Mouse (Mus musculus) heart, embryonic 14.5 days (tissue): ENCODE measurements around the gene Zfp263. TPM values are rescaled to one million over a fixed set of nuclear protein-coding genes. Genes with fewer than 3 reads are reported as not detected.

Experiments used
- ATAC-seq: fragments of 200-750 bp; cut with Nextera tagmentation; 2 replicates; pipeline ENCODE4 v1.8.0; 2017; ENCODE audit warnings: low read depth, moderate TSS enrichment; ENCODE audit not compliant: insufficient number of reproducible peaks, insufficient read depth, low FRiP score
- H3K27ac ChIP-seq, 2 experiments: fragments of 200-500 bp in 1 of 2; fragments of 300-500 bp in 1 of 2; sonication (generic) in 1 of 2; replicated peaks in 1 of 2; 2 replicates each; pipeline ENCODE4 v1.5.1; 2012 to 2014; ENCODE audit warnings: low read depth in 2 of 2, low read length in 2 of 2, control low read depth in 1 of 2, mild to moderate bottlenecking in 1 of 2, mixed read lengths in 1 of 2; ENCODE audit not compliant: control insufficient read depth in 1 of 2, insufficient read depth in 1 of 2
- H3K27me3 ChIP-seq: fragments of 300-500 bp; sonication (generic); 2 replicates; pipeline ENCODE4 v1.6.1; 2014; ENCODE audit warnings: mild to moderate bottlenecking, low read length, control low read depth; ENCODE audit not compliant: control insufficient read depth, insufficient read depth
- H3K36me3 ChIP-seq: fragments of 300-500 bp; sonication (generic); 2 replicates; pipeline ENCODE4 v1.6.1; 2014; ENCODE audit warnings: mild to moderate bottlenecking, control low read depth, low read length, mixed read lengths; ENCODE audit not compliant: control insufficient read depth, insufficient read depth
- H3K4me1 ChIP-seq, 2 experiments: fragments of 200-500 bp in 1 of 2; fragments of 300-500 bp in 1 of 2; sonication (generic) in 1 of 2; 2 replicates each; pipeline ENCODE4 v1.6.1; 2012 to 2014; ENCODE audit warnings: low read length in 2 of 2, control low read depth in 1 of 2, mixed read lengths in 1 of 2; ENCODE audit not compliant: control insufficient read depth in 2 of 2, insufficient read depth in 2 of 2
- H3K4me2 ChIP-seq: fragments of 300-500 bp; sonication (generic); 2 replicates; pipeline ENCODE4 v1.6.1; 2014; ENCODE audit warnings: mild to moderate bottlenecking, low read length
- H3K4me3 ChIP-seq, 2 experiments: fragments of 200-500 bp in 1 of 2; fragments of 300-500 bp in 1 of 2; sonication (generic) in 1 of 2; 2 replicates each; pipeline ENCODE4 v1.5.1; 2012 to 2014; ENCODE audit warnings: low read length in 2 of 2, mild to moderate bottlenecking in 2 of 2, control low read depth in 1 of 2, low read depth in 1 of 2, moderate library complexity in 1 of 2; ENCODE audit not compliant: control insufficient read depth in 1 of 2, insufficient read depth in 1 of 2
- H3K9ac ChIP-seq: fragments of 300-500 bp; sonication (generic); 2 replicates; pipeline ENCODE4 v1.6.1; 2014; ENCODE audit warnings: mild to moderate bottlenecking, low read length
- H3K9me3 ChIP-seq: fragments of 300-500 bp; sonication (generic); 2 replicates; pipeline ENCODE4 v1.6.1; 2016; ENCODE audit warnings: low read length, control low read depth; ENCODE audit not compliant: control insufficient read depth
- WGBS: fragments of 180-500 bp; shearing (Covaris S2); extraction: QIAGEN DNeasy Blood & Tissue Kit; methylation state at CpG from one replicate; pipeline ENCODE4 v1.1.7; 2014; 5-methylcytosine and 5-hydroxymethylcytosine counted together
- polyA plus RNA-seq: library from polyadenylated mRNA; unstranded; fragments of >200 nt; fragmentation: Nextera tagmentation; extraction: Ambion mirVana; gene quantifications from 2 replicates; pipeline ENCODE4 v1.2.1, GENCODE M21; 2014

Zfp263 gene
- polyA plus RNA-seq, 1 experiment from 2014 or later = 21.9 TPM

- no peak overlapping the region for H3K4me2 ChIP-seq
- H3K9ac ChIP-seq = no peak overlapping the region
- no peak for ATAC-seq
- no peak overlapping the region for H3K27ac ChIP-seq
- no peaks in the 10 kb centered on the region for H3K36me3 ChIP-seq
- no peaks in the 10 kb centered on the region for H3K4me1 ChIP-seq
- H3K4me3 ChIP-seq = no peak overlapping the region
- H3K27me3 ChIP-seq = no peaks in the 10 kb centered on the region
- no peaks in the 10 kb centered on the region for H3K9me3 ChIP-seq
- 70% methylated on average over 6 of the region's 6 CpGs for WGBS
These were observed 15.7 kb upstream of the Zfp263 start for GRCm38 (mm10) chr16:3727980-3728720.

- no peak for ATAC-seq
- H3K9me3 ChIP-seq = no peaks in the 10 kb centered on the region
These were observed 11.3 kb upstream of the Zfp263 start for GRCm38 (mm10) chr16:3732612-3733011.

GRCm38 (mm10) chr16:3733198-3733732, 10.6 kb upstream of the Zfp263 start:
- no peaks in the 10 kb centered on the region for H3K4me1 ChIP-seq
- WGBS = 81% methylated on average over 1 of the region's 1 CpGs
- no peak overlapping the region for H3K4me3 ChIP-seq
- no peaks in the 10 kb centered on the region for H3K27me3 ChIP-seq
- no peaks in the 10 kb centered on the region for H3K36me3 ChIP-seq
- H3K27ac ChIP-seq = no peak overlapping the region
- no peak overlapping the region for H3K4me2 ChIP-seq
- no peak overlapping the region for H3K9ac ChIP-seq
- ATAC-seq = no peak
- H3K9me3 ChIP-seq = no peaks in the 10 kb centered on the region

More at GRCm38 (mm10) chr16:3732612-3733011, 11.3 kb upstream of the Zfp263 start:
- no peak overlapping the region for H3K27ac ChIP-seq
- no peaks in the 10 kb centered on the region for H3K4me1 ChIP-seq
- WGBS = 80% methylated on average over 4 of the region's 4 CpGs
- no peaks in the 10 kb centered on the region for H3K36me3 ChIP-seq
- no peak overlapping the region for H3K4me3 ChIP-seq
- H3K9ac ChIP-seq = no peak overlapping the region
- H3K4me2 ChIP-seq = no peak overlapping the region
- H3K27me3 ChIP-seq = no peaks in the 10 kb centered on the region

- H3K36me3 ChIP-seq = peaks cover 19% of the 10 kb centered on the region
- peaks cover 3% of the 10 kb centered on the region; the same call in 1 of the 2 replicates for H3K9me3 ChIP-seq
- H3K4me3 ChIP-seq = no peak overlapping the region
- no peak for ATAC-seq
- H3K9ac ChIP-seq = no peak overlapping the region
- no peak overlapping the region for H3K27ac ChIP-seq
- peaks cover 10 to 24% of the 10 kb centered on the region in 2 experiments for H3K4me1 ChIP-seq
- H3K27me3 ChIP-seq = 0 out of 2 replicates have a peak, but pooled peaks cover 4% of the 10 kb centered on the region
- 89% methylated on average over 6 of the region's 6 CpGs for WGBS
- 0 out of 2 replicates have a peak overlapping the region, but pooled peaks have one; percentile 96 for H3K4me2 ChIP-seq
These were observed 1.4 kb upstream of the Zfp263 start for GRCm38 (mm10) chr16:3742466-3742865.

GRCm38 (mm10) chr16:3744186-3744700, 350 bp downstream of the Zfp263 start:
- under 1% methylated on average over 32 of the region's 32 CpGs for WGBS
- Histone ChIP-seq H3K27me3 (0 out of 2 replicates have a peak, but pooled peaks cover 4% of the 10 kb centered on the region), H3K9me3 (peaks cover 18% of the 10 kb centered on the region), H3K4me3 (peak overlapping the region; percentile 79 to 90), H3K36me3 (peaks cover 35% of the 10 kb centered on the region), H3K27ac (peak overlapping the region; percentile 80 to 89), H3K4me2 (peak overlapping the region; percentile 96), H3K9ac (peak overlapping the region; percentile 93), H3K4me1 (peaks cover 10 to 24% of the 10 kb centered on the region in 2 experiments)
- ATAC-seq = peak; percentile 51

GRCm38 (mm10) chr16:3745656-3746055, 1.8 kb downstream of the Zfp263 start:
- peaks cover 10 to 24% of the 10 kb centered on the region in 2 experiments for H3K4me1 ChIP-seq
- H3K4me2 ChIP-seq = peak overlapping the region; percentile 96
- no peak for ATAC-seq
- peaks cover 30% of the 10 kb centered on the region for H3K9me3 ChIP-seq
- peaks cover 50% of the 10 kb centered on the region for H3K36me3 ChIP-seq
- H3K27ac ChIP-seq = no peak overlapping the region
- 0 out of 2 replicates have a peak, but pooled peaks cover 4% of the 10 kb centered on the region for H3K27me3 ChIP-seq
- peak overlapping the region in 1 of 2 experiments; percentile 90; a peak in 2 of 4 replicates for H3K4me3 ChIP-seq
- 0 out of 2 replicates have a peak overlapping the region, but pooled peaks have one; percentile 3 for H3K9ac ChIP-seq
- 81% methylated on average over 4 of the region's 4 CpGs for WGBS

GRCm38 (mm10) chr16:3748976-3749375, 5.1 kb downstream of the Zfp263 start:
- Histone ChIP-seq H3K4me1 (peaks cover 7 to 20% of the 10 kb centered on the region in 2 experiments), H3K27me3 (no peaks in the 10 kb centered on the region), H3K27ac (no peak overlapping the region), H3K36me3 (peaks cover 70% of the 10 kb centered on the region), H3K9ac (no peak overlapping the region), H3K4me3 (no peak overlapping the region), H3K9me3 (peaks cover 30% of the 10 kb centered on the region), H3K4me2 (no peak overlapping the region)
- WGBS = 98% methylated on average over 3 of the region's 3 CpGs
- ATAC-seq = no peak
